24 mouse cellular contexts compared by ENCODE assay signal in genomic region chr19:36116185-36116584, GRCm38 (mm10). TPM values are rescaled to one million over a fixed set of nuclear protein-coding genes. Genes with fewer than 3 reads are reported as not detected.
DNase-seq lines count a peak whose midpoint lies in the region; ATAC-seq and TF ChIP-seq lines count a peak whose summit lies in the region.
"Had no signal": no experiment of that assay in that cellular context is flagged by ENCODE, and none has a peak within 500 bp of the region (broad histone marks: within the 10 kb centered on the region; RNA-seq: fewer than 3 reads in every experiment).

No protein-coding gene starts in this region.

- no peak for DNase-seq in kidney, postnatal 36 days
- no peak for DNase-seq in stomach, postnatal 0 days (ENCODE audit: low spot score)
- DNase-seq in left cerebral cortex, adult 18-20 months (ENCODE audit: low spot score in 2 of 2) = no peak
- DNase-seq: adrenal gland, postnatal 14 days; cerebellum, adult 11 months; cerebellum, postnatal 10 days; kidney, adult 9 months; liver, postnatal 0 days; thymus, postnatal 4 days had no signal

- WGBS in kidney, embryonic 14.5 days = 65% methylated on average over 4 of the region's 4 CpGs
- WGBS in stomach, embryonic 16.5 days = 66% methylated on average over 4 of the region's 4 CpGs
- WGBS in stomach, postnatal 0 days = 71% methylated on average over 4 of the region's 4 CpGs
- 13% methylated on average over 4 of the region's 4 CpGs for WGBS in heart, embryonic 14.5 days

- no peaks in the 10 kb centered on the region for H3K27me3 ChIP-seq in kidney, embryonic 14.5 days (ENCODE audit: control insufficient read depth, insufficient read depth, low read length)
- H3K27me3 ChIP-seq in stomach, embryonic 16.5 days (ENCODE audit: control insufficient read depth, insufficient read depth, low read length) = no peaks in the 10 kb centered on the region
- no peaks in the 10 kb centered on the region for H3K27me3 ChIP-seq in stomach, postnatal 0 days (ENCODE audit: control insufficient read depth, insufficient read depth, low read length)
- no peaks in the 10 kb centered on the region for H3K27me3 ChIP-seq in heart, embryonic 14.5 days (ENCODE audit: control insufficient read depth, insufficient read depth, low read length)
- H3K27me3 ChIP-seq: forebrain, embryonic 13.5 days; midbrain, embryonic 12.5 days; neural tube, embryonic 12.5 days had no signal

- no peak for TF ChIP-seq EP300 in stomach, postnatal 0 days (optimal IDR thresholded peaks at IDR 0.05)

- H3K4me3 ChIP-seq in kidney, embryonic 14.5 days (ENCODE audit: low read length) = no peak overlapping the region
- H3K4me3 ChIP-seq in stomach, embryonic 16.5 days (replicated peaks; ENCODE audit: low read length) = no peak overlapping the region
- no peak overlapping the region for H3K4me3 ChIP-seq in stomach, postnatal 0 days (ENCODE audit: low read depth, low read length)
- peak overlapping the region; percentile 48 to 65 for H3K4me3 ChIP-seq in heart, embryonic 14.5 days (ENCODE audit: control insufficient read depth in 1 of 2, insufficient read depth in 1 of 2, low read depth in 1 of 2, low read length in 2 of 2)
- H3K4me3 ChIP-seq: forebrain, embryonic 13.5 days; limb, embryonic 10.5 days; midbrain, embryonic 12.5 days; neural tube, embryonic 12.5 days had no signal

- H3K9me3 ChIP-seq in kidney, embryonic 14.5 days (ENCODE audit: control insufficient read depth, low read length) = no peaks in the 10 kb centered on the region
- no peaks in the 10 kb centered on the region for H3K9me3 ChIP-seq in stomach, embryonic 16.5 days (replicated peaks; ENCODE audit: control insufficient read depth, low read length)
- no peaks in the 10 kb centered on the region for H3K9me3 ChIP-seq in stomach, postnatal 0 days (ENCODE audit: control insufficient read depth, low read length)
- H3K9me3 ChIP-seq in heart, embryonic 14.5 days (ENCODE audit: control insufficient read depth, low read length) = no peaks in the 10 kb centered on the region
- H3K9me3 ChIP-seq: forebrain, embryonic 13.5 days; limb, embryonic 10.5 days; midbrain, embryonic 12.5 days; neural tube, embryonic 12.5 days had no signal

- H3K9ac ChIP-seq in kidney, embryonic 14.5 days (ENCODE audit: low read depth, low read length) = no peak overlapping the region
- no peak overlapping the region for H3K9ac ChIP-seq in stomach, embryonic 16.5 days (ENCODE audit: low read length)
- H3K9ac ChIP-seq in stomach, postnatal 0 days (ENCODE audit: low read length) = no peak overlapping the region
- H3K9ac ChIP-seq in heart, embryonic 14.5 days (ENCODE audit: low read length) = peak overlapping the region; percentile 87
- H3K9ac ChIP-seq: forebrain, embryonic 13.5 days; hindbrain, embryonic 14.5 days; liver, postnatal 0 days; midbrain, embryonic 12.5 days; neural tube, embryonic 12.5 days had no signal

- H3K36me3 ChIP-seq in kidney, embryonic 14.5 days (ENCODE audit: control insufficient read depth, insufficient read depth, low read length) = no peaks in the 10 kb centered on the region
- H3K36me3 ChIP-seq in stomach, embryonic 16.5 days (ENCODE audit: control insufficient read depth, insufficient read depth, low read length) = no peaks in the 10 kb centered on the region
- no peaks in the 10 kb centered on the region for H3K36me3 ChIP-seq in stomach, postnatal 0 days (ENCODE audit: control insufficient read depth, insufficient read depth, low read length)
- peaks cover 50% of the 10 kb centered on the region for H3K36me3 ChIP-seq in heart, embryonic 14.5 days (ENCODE audit: control insufficient read depth, insufficient read depth, low read length)
- H3K36me3 ChIP-seq: limb, embryonic 10.5 days; midbrain, embryonic 12.5 days; neural tube, embryonic 12.5 days had no signal

- H3K4me1 ChIP-seq in kidney, embryonic 14.5 days (ENCODE audit: control insufficient read depth, insufficient read depth, low read length) = no peaks in the 10 kb centered on the region
- no peaks in the 10 kb centered on the region for H3K4me1 ChIP-seq in stomach, embryonic 16.5 days (ENCODE audit: control insufficient read depth, insufficient read depth, low read length)
- no peaks in the 10 kb centered on the region for H3K4me1 ChIP-seq in stomach, postnatal 0 days (replicated peaks; ENCODE audit: control insufficient read depth, insufficient read depth)
- peaks cover 15 to 19% of the 10 kb centered on the region in 2 experiments for H3K4me1 ChIP-seq in heart, embryonic 14.5 days (ENCODE audit: control insufficient read depth in 2 of 2, insufficient read depth in 2 of 2, low read length in 2 of 2)
- H3K4me1 ChIP-seq: limb, embryonic 10.5 days had no signal

- no peak overlapping the region for H3K27ac ChIP-seq in kidney, embryonic 14.5 days (ENCODE audit: low read depth, low read length)
- H3K27ac ChIP-seq in stomach, embryonic 16.5 days (ENCODE audit: low read length) = no peak overlapping the region
- H3K27ac ChIP-seq in stomach, postnatal 0 days (replicated peaks) = no peak overlapping the region
- H3K27ac ChIP-seq in heart, embryonic 14.5 days (replicated peaks in 1 of 2; ENCODE audit: control insufficient read depth in 1 of 2, insufficient read depth in 1 of 2, low read depth in 2 of 2, low read length in 2 of 2) = peak overlapping the region; percentile 95
- H3K27ac ChIP-seq: forebrain, embryonic 13.5 days; hindbrain, embryonic 14.5 days; limb, embryonic 10.5 days; midbrain, embryonic 12.5 days; neural tube, embryonic 12.5 days had no signal

- no peak for TF ChIP-seq CTCF in stomach, postnatal 0 days (IDR thresholded peaks at IDR 0.05; ENCODE audit: low read depth)

- H3K4me2 ChIP-seq in kidney, embryonic 14.5 days (replicated peaks; ENCODE audit: low read depth, low read length) = 0 out of 2 replicates have a peak overlapping the region, but pooled peaks have one; percentile 12
- peak overlapping the region; percentile 8; the same call in 1 of the 2 replicates for H3K4me2 ChIP-seq in stomach, embryonic 16.5 days (ENCODE audit: low read depth, low read length)
- H3K4me2 ChIP-seq in stomach, postnatal 0 days (replicated peaks; ENCODE audit: low read depth) = no peak overlapping the region
- peak overlapping the region; percentile 67 for H3K4me2 ChIP-seq in heart, embryonic 14.5 days (ENCODE audit: low read length)
- H3K4me2 ChIP-seq: forebrain, embryonic 13.5 days; hindbrain, embryonic 14.5 days; midbrain, embryonic 12.5 days; neural tube, embryonic 12.5 days had no signal

- ATAC-seq in kidney, embryonic 14.5 days (ENCODE audit: low FRiP score, low TSS enrichment) = no peak
- no peak for ATAC-seq in stomach, embryonic 16.5 days (ENCODE audit: insufficient read depth, low FRiP score)
- no peak for ATAC-seq in stomach, postnatal 0 days (ENCODE audit: low FRiP score, low TSS enrichment)
- no peak for ATAC-seq in heart, embryonic 14.5 days (ENCODE audit: insufficient number of reproducible peaks, insufficient read depth, low FRiP score, low read depth)
- no peak for ATAC-seq in megakaryocyte-erythroid progenitor cell, adult 5-6 weeks (replicated peaks; ENCODE audit: low FRiP score, low TSS enrichment, poor library complexity, severe bottlenecking)
- ATAC-seq: activated CD4-positive, CD25-positive, alpha-beta regulatory T cell, adult 4 months; CD4-positive, CD25-positive, alpha-beta regulatory T cell, adult 4 months; forebrain, embryonic 13.5 days; liver, postnatal 0 days had no signal

RNA-seq across cellular contexts. Expression of gene Ankrd1, which starts 3.7 kb away (rescaled TPM):
- polyA plus RNA-seq in kidney, embryonic 14.5 days (2014; fragmentation: Nextera tagmentation; extraction: Ambion mirVana) = 0.17 and 0.23 TPM in 2 replicates
- polyA plus RNA-seq in stomach, embryonic 16.5 days (2015; fragmentation: Nextera tagmentation; extraction: Ambion mirVana) = 0.50 TPM in 1 of 2 replicates, not detected in the other
- 0.21 and 0.22 TPM in 2 replicates for polyA plus RNA-seq in stomach, postnatal 0 days (2015; fragmentation: Nextera tagmentation; extraction: Ambion mirVana)
- 420 and 520 TPM in 2 replicates for polyA plus RNA-seq in heart, embryonic 14.5 days (2014; fragmentation: Nextera tagmentation; extraction: Ambion mirVana)
- total RNA-seq in megakaryocyte-erythroid progenitor cell, adult 5-6 weeks (2014; fragmentation: Nextera tagmentation) = not detected in 2 replicates
- not detected in 2 replicates for total RNA-seq in megakaryocyte-erythroid progenitor cell, adult 5-6 weeks (2017)
- not detected for total RNA-seq in left cerebral cortex, adult 18-20 months (2021)
- total RNA-seq: adrenal gland, postnatal 14 days; granulocyte monocyte progenitor cell, adult 5-6 weeks; monocyte, adult 5-6 weeks had no signal
- polyA plus RNA-seq: activated CD4-positive, CD25-positive, alpha-beta regulatory T cell, adult 4 months; CD4-positive, CD25-positive, alpha-beta regulatory T cell, adult 4 months; forebrain, embryonic 13.5 days; intestine, embryonic 14.5 days; small intestine, adult 2 months had no signal

RNA-seq across cellular contexts. Expression of gene Rpp30, which starts 32.7 kb away (rescaled TPM):
- polyA plus RNA-seq in kidney, embryonic 14.5 days (2014; fragmentation: Nextera tagmentation; extraction: Ambion mirVana) = 89.3 and 104 TPM in 2 replicates
- polyA plus RNA-seq in stomach, embryonic 16.5 days (2015; fragmentation: Nextera tagmentation; extraction: Ambion mirVana) = 47.3 and 58.3 TPM in 2 replicates
- polyA plus RNA-seq in stomach, postnatal 0 days (2015; fragmentation: Nextera tagmentation; extraction: Ambion mirVana) = 34.4 and 36.6 TPM in 2 replicates
- polyA plus RNA-seq in heart, embryonic 14.5 days (2014; fragmentation: Nextera tagmentation; extraction: Ambion mirVana) = 44.2 and 45.7 TPM in 2 replicates
- total RNA-seq in megakaryocyte-erythroid progenitor cell, adult 5-6 weeks (2014; fragmentation: Nextera tagmentation) = 52.0 and 57.9 TPM in 2 replicates
- total RNA-seq in megakaryocyte-erythroid progenitor cell, adult 5-6 weeks (2017) = 69.3 and 79.7 TPM in 2 replicates
- 10 to 100 TPM; 18.2 to 19.3 TPM for total RNA-seq in left cerebral cortex, adult 18-20 months (2021)

RNA-seq across cellular contexts. Expression of gene Htr7, which starts 58.9 kb away (rescaled TPM):
- 0.20 TPM in 1 of 2 replicates, not detected in the other for polyA plus RNA-seq in kidney, embryonic 14.5 days (2014; fragmentation: Nextera tagmentation; extraction: Ambion mirVana)
- 0.06 TPM in 1 of 2 replicates, not detected in the other for polyA plus RNA-seq in stomach, embryonic 16.5 days (2015; fragmentation: Nextera tagmentation; extraction: Ambion mirVana)
- polyA plus RNA-seq in stomach, postnatal 0 days (2015; fragmentation: Nextera tagmentation; extraction: Ambion mirVana) = 0.02 and 0.06 TPM in 2 replicates
- 0.07 TPM in 1 of 2 replicates, not detected in the other for polyA plus RNA-seq in heart, embryonic 14.5 days (2014; fragmentation: Nextera tagmentation; extraction: Ambion mirVana)
- total RNA-seq in megakaryocyte-erythroid progenitor cell, adult 5-6 weeks (2014; fragmentation: Nextera tagmentation) = not detected in 2 replicates
- not detected in 2 replicates for total RNA-seq in megakaryocyte-erythroid progenitor cell, adult 5-6 weeks (2017)
- 10 to 100 TPM; 11.6 to 14.0 TPM for total RNA-seq in left cerebral cortex, adult 18-20 months (2021)
- total RNA-seq: granulocyte monocyte progenitor cell, adult 5-6 weeks; monocyte, adult 5-6 weeks had no signal
- polyA plus RNA-seq: activated CD4-positive, CD25-positive, alpha-beta regulatory T cell, adult 4 months; CD4-positive, CD25-positive, alpha-beta regulatory T cell, adult 4 months; intestine, embryonic 14.5 days; limb, embryonic 10.5 days had no signal

Comparison
In these comparisons a context has a peak if more than half of its experiments do, and no peak if none do; other contexts are left out.
1. H3K27ac ChIP-seq: peak in heart, embryonic 14.5 days (2 of 2); none in kidney, embryonic 14.5 days (single experiment), stomach, embryonic 16.5 days (single experiment) and stomach, postnatal 0 days (single experiment).
2. H3K4me3 ChIP-seq: peak in heart, embryonic 14.5 days (2 of 2); none in kidney, embryonic 14.5 days (single experiment), stomach, embryonic 16.5 days (single experiment) and stomach, postnatal 0 days (single experiment).
3. RNA of gene Ankrd1, which starts 3.7 kb away (polyA plus RNA-seq): 420 to 520 TPM in heart, embryonic 14.5 days; 0.50 TPM in stomach, embryonic 16.5 days, 0.17 to 0.23 TPM in kidney, embryonic 14.5 days and 0.21 to 0.22 TPM in stomach, postnatal 0 days; every median in the first group is over 100 times any median in the second.